Mouse (Mus musculus) spleen, adult 12 weeks (tissue): Measurements from ENCODE around the gene Mymk.

Experiments
- DNase-seq: peaks from one replicate; pipeline ENCODE4 v3.0.0; 2022; ENCODE audit warnings: low spot score

The Mymk gene

GRCm38 (mm10) chr2:27036003-27036402, 36.0 kb downstream of the Mymk start:
- DNase-seq = no peak

- DNase-seq = no peak
These were observed 39.6 kb downstream of the Mymk start for GRCm38 (mm10) chr2:27032361-27032760.

- DNase-seq = no peak
These were observed 43.5 kb downstream of the Mymk start for GRCm38 (mm10) chr2:27028437-27029015.

- DNase-seq = peak; percentile 68
These were observed 44.2 kb downstream of the Mymk start, which contains the start of gene Slc2a6 for GRCm38 (mm10) chr2:27027618-27028436. Gene Slc2a6, minus strand, starts transcription at chr2:27027998.

- no peak for DNase-seq
These were observed 44.9 kb downstream of the Mymk start for GRCm38 (mm10) chr2:27026857-27027617.

GRCm38 (mm10) chr2:27026332-27026731, 45.6 kb downstream of the Mymk start:
- no peak for DNase-seq

- DNase-seq = no peak
These were observed 46.4 kb downstream of the Mymk start for GRCm38 (mm10) chr2:27025545-27025944.

GRCm38 (mm10) chr2:27024136-27024535, 47.8 kb downstream of the Mymk start:
- no peak for DNase-seq

- no peak for DNase-seq
These were observed 49.4 kb downstream of the Mymk start for GRCm38 (mm10) chr2:27022612-27023011.

- no peak for DNase-seq
These were observed 50.9 kb downstream of the Mymk start for GRCm38 (mm10) chr2:27021103-27021502.

GRCm38 (mm10) chr2:27019530-27019929, 52.4 kb downstream of the Mymk start:
- no peak for DNase-seq

- peak; percentile 37 for DNase-seq
These were observed 54.2 kb downstream of the Mymk start for GRCm38 (mm10) chr2:27017802-27018201.
